Mouse (Mus musculus) liver, adult 2 months (tissue): ENCODE results near the gene Hba-a1. TPM values are rescaled to one million over a fixed set of nuclear protein-coding genes. Genes with fewer than 3 reads are reported as not detected.
"Not testable (repeated sequence)": the region's sequence is repeated elsewhere in the genome, so short reads cannot be mapped to it uniquely, and the experiment has no call there.

Source experiments
- DNase-seq: peaks from one replicate; pipeline ENCODE4 v3.0.0-alpha.2; 2011; ENCODE audit warnings: low read depth, low spot score; ENCODE audit errors: extremely low read depth
- H3K27ac ChIP-seq: fragments of 200-500 bp; replicated peaks from 2 replicates; pipeline ENCODE4 v1.5.1; 2012; ENCODE audit warnings: low read depth, mild to moderate bottlenecking, control low read depth, inconsistent platforms, low read length; ENCODE audit not compliant: insufficient read depth
- H3K27me3 ChIP-seq: fragments of 200-500 bp; 2 replicates; pipeline ENCODE4 v1.6.1; 2012; ENCODE audit warnings: mild to moderate bottlenecking, moderate library complexity, low read length, inconsistent platforms; ENCODE audit not compliant: control insufficient read depth, insufficient read depth
- H3K36me3 ChIP-seq: fragments of 200-500 bp; 2 replicates; pipeline ENCODE4 v1.6.1; 2012; ENCODE audit warnings: low read length, inconsistent platforms; ENCODE audit not compliant: control insufficient read depth, insufficient read depth
- H3K4me1 ChIP-seq: fragments of 200-500 bp; 2 replicates; pipeline ENCODE4 v1.6.1; 2011; ENCODE audit warnings: low read length; ENCODE audit not compliant: control insufficient read depth, insufficient read depth
- H3K4me3 ChIP-seq: fragments of 200-500 bp; 2 replicates; pipeline ENCODE4 v1.5.1; 2011; ENCODE audit warnings: low read depth, mild to moderate bottlenecking, control low read depth, low read length, moderate library complexity; ENCODE audit not compliant: insufficient read depth
- H3K79me2 ChIP-seq: fragments of 200-500 bp; 2 replicates; pipeline ENCODE4 v1.6.1; 2012; ENCODE audit warnings: inconsistent platforms, mild to moderate bottlenecking, low read length, moderate library complexity; ENCODE audit not compliant: control insufficient read depth, insufficient read depth
- H3K9ac ChIP-seq: fragments of 200-500 bp; 2 replicates; pipeline ENCODE4 v1.6.1; 2012; ENCODE audit warnings: low read depth, mild to moderate bottlenecking, control low read depth, inconsistent platforms, low read length
- CTCF ChIP-seq: fragments of 200-500 bp; IDR thresholded peaks from 2 replicates; pipeline ENCODE4 v1.5.1; 2011; ENCODE audit warnings: low read depth, low read length, control low read depth
- POLR2A ChIP-seq: fragments of 200-500 bp; IDR thresholded peaks from 2 replicates; pipeline ENCODE4 v1.6.1; 2011; ENCODE audit warnings: low read length, control low read depth; ENCODE audit not compliant: insufficient read depth; ENCODE audit errors: extremely low read depth
- whole genome bisulfite sequencing: fragments of 180-500 bp; shearing (Covaris S2); methylation state at CpG from one replicate; pipeline ENCODE4 v1.1.7; 2018; 5-methylcytosine and 5-hydroxymethylcytosine counted together
- polyA plus RNA-seq: library from polyadenylated mRNA; depleted of rRNA; stranded (reverse); fragments of >200 nt; gene quantifications from 2 replicates; pipeline ENCODE4 v1.2.3, GENCODE M21; 2012
- total RNA-seq: library from RNA; depleted of rRNA; stranded (reverse); fragments of >200 nt; gene quantifications from 2 replicates; pipeline ENCODE4 v1.2.3, GENCODE M21; 2014

Hba-a1 gene
- total and polyA plus RNA-seq, 2 experiments = 146 to 696 TPM

DNA sequence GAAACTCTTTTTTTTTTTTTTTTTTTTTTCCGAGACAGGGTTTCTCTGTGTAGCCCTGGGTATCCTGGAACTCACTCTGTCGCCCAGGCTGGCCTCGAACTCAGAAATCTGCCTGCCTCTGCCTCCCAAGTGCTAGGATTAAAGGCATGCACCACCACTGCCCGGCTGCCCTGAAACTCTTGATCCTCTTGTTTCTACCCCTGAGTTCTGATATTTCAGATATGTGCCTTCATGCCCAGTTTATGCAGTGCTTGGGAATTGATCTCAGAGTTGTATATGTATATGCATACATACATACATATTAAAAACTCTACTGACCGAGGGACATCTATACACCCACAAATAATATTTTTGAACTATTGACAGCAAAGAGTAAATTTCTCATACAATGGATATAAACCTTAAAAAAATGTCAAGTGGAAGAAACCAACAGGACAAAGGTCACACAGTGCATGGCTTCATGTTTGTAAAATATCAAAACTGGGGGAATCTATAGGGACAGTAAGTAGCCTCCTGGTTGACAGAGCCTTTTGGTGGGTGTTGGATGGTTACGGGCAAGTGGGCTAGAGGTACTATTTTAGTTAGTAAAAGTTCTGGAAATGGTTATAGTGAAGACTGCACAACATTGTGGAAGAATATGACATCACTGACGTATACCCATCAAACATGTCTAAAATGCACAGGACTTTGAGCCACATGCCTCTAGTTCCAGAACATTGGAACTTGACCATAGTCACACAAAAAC, 1.9 kb downstream of the Hba-a1 start:
- no peak overlapping the region for H3K9ac ChIP-seq
- no peaks in the 10 kb centered on the region for H3K36me3 ChIP-seq
- no peak overlapping the region for H3K4me3 ChIP-seq
- H3K79me2 ChIP-seq = no peaks in the 10 kb centered on the region
- WGBS = 76% methylated on average over 7 of the region's 7 CpGs
- TF ChIP-seq CTCF = no peak
- TF ChIP-seq POLR2A = no peak
- no peaks in the 10 kb centered on the region for H3K27me3 ChIP-seq
- no peaks in the 10 kb centered on the region for H3K4me1 ChIP-seq
- no peak overlapping the region for H3K27ac ChIP-seq
- DNase-seq = no peak

DNA sequence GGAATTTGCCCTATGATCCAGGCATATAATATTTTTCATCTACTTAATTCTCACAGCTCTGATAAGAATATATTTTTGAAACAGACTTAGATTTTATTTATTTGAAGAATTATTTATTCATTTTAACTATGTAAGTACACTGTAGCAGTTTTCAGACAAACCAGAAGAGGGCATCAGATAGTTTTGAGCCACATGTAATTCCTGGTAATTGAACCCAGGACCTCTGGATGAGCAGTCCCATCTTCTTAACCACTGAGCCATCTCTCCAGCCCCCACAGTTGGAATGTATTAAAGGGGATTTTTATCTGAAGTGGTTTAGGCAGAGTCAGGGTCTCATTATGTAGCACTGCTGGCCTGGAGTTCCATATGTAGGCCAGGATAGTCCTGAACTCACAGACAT, 2.6 kb downstream of the Hba-a1 start:
- not testable (repeated sequence) for H3K27me3 ChIP-seq, H3K36me3 ChIP-seq, H3K79me2 ChIP-seq, H3K4me3 ChIP-seq, H3K27ac ChIP-seq, H3K9ac ChIP-seq, H3K4me1 ChIP-seq, DNase-seq

DNA sequence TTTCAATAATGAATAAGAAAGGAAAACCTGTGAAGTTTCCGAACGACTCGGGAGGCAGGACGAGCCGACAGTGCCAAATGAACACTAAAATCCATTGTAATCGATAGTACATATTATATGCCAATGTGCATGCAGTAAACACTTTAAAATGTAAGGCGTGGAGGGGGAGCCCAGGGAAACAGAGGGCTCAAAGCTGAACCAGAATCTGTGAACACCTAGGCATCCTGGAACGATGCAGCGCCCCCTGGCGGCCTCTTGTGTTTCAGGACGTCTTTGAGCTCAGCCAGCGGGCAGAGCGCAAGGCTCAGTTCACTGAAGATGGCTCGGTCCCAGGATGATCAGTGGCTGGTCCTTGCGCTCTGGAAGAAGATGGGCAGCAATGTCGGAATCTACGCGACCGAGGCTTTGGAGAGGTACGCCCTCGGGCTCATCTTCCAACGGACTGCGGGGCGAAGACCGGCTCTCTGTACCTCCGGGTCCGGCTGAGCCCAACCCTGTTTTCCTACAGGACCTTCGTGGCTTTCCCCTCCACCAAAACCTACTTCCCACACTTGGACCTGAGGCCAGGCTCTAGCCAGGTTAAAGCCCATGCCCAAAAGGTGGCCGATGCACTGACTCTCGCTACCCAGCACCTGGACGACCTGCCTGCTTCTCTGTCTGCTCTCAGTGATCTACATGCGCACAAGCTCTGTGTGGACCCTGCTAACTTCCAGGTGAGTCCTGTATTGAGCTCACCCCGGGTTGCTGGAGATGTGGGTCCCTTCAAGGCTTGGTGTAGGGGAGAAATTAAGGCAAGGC, 3.6 kb downstream of the Hba-a1 start, which contains the start of gene Hbq1b:
Gene Hbq1b, plus strand, starts transcription at position 271 of the 798 bp plus-strand sequence.
- not testable (repeated sequence) for H3K4me3 ChIP-seq, H3K79me2 ChIP-seq, DNase-seq, H3K36me3 ChIP-seq, H3K9ac ChIP-seq, H3K27ac ChIP-seq, H3K27me3 ChIP-seq, H3K4me1 ChIP-seq
- 20% methylated on average over 31 of the region's 33 CpGs for WGBS
- peak; percentile 63 for TF ChIP-seq CTCF

DNA sequence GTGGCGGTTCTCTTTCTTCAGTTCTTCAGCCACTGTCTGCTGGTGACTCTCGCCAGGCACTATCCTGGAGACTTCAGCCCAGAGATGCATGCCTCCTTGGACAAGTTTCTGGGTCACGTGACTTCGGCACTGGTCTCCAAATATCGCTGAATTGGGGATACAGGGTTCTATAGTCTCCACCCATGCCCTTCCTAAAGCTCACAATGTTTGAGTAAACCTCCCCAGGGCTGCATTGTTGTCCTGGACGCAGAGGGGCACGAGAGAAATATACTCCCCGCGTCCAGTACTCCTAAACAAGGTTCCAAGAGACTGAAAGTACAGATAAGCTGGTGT, 4.1 kb downstream of the Hba-a1 start:
- Histone ChIP-seq H3K36me3 (no peaks in the 10 kb centered on the region), H3K4me3 (no peak overlapping the region), H3K27ac (no peak overlapping the region), H3K4me1 (no peaks in the 10 kb centered on the region), H3K27me3 (no peaks in the 10 kb centered on the region), H3K79me2 (no peaks in the 10 kb centered on the region), H3K9ac (no peak overlapping the region)
- 62% methylated on average over 9 of the region's 9 CpGs for WGBS
- no peak for TF ChIP-seq CTCF
- no peak for TF ChIP-seq POLR2A
- DNase-seq = no peak

DNA sequence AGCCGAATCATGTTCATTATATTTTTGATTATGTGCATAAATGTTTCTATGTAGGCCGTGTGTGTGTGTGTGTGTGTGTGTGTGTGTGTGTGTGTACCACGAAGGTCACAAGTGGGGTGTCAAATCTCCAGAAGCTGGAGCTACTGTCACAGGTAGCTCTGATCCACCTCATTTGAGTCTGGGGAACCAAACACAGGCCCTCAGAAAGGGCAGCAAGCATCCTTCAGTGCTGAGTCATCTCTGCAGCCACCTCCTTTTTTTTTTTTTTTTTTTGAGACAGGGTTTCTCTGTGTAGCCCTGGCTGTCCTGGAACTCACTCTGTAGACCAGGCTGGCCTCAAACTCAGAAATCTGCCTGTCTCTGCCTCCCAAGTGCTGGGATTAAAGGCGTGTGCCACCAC, 9.5 kb downstream of the Hba-a1 start:
- not testable (repeated sequence) for H3K36me3 ChIP-seq, H3K9ac ChIP-seq, H3K27me3 ChIP-seq, H3K79me2 ChIP-seq, H3K27ac ChIP-seq, H3K4me1 ChIP-seq, H3K4me3 ChIP-seq, DNase-seq
- WGBS = 85% methylated on average over 4 of the region's 4 CpGs

DNA sequence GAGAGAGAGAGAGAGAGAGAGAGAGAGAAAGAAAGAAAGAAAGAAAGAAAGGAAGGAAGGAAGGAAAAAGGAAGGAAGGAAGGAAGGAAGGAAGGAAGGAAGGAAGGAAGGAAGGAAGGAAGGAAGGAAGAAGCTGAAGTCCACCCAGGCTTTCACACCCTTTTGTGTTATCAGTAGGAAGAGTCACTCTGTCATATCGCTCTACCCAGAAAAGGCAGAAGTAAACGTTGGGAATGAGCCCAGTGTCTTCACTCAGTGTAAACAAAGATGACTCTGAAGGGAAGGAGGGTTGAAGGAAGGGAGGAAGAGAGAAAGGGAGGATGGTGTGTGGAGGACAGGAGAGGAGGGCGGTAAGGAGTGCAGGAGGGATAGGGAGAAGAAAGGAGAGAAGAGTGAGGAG, 10.2 kb downstream of the Hba-a1 start:
- not testable (repeated sequence) for H3K4me3 ChIP-seq, H3K4me1 ChIP-seq, DNase-seq, H3K27me3 ChIP-seq, H3K36me3 ChIP-seq, H3K79me2 ChIP-seq, H3K9ac ChIP-seq, H3K27ac ChIP-seq
- 50% methylated on average over 3 of the region's 3 CpGs for WGBS

DNA sequence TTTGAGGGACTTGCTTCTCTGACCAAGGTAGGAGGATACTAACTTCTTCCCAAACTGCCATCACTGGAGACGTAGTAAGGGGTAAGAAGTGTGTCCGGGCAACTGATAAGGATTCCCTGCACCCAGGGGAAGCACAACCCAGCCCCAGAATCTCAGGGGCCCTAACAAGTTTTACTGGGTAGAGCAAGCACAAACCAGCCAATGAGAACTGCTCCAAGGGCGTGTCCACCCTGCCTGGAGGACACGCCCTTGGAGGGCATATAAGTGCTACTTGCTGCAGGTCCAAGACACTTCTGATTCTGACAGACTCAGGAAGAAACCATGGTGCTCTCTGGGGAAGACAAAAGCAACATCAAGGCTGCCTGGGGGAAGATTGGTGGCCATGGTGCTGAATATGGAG, 12.9 kb downstream of the Hba-a1 start, which contains the start of gene Hba-a2:
Gene Hba-a2, plus strand, starts transcription at position 287 of the 400 bp plus-strand sequence.
- not testable (repeated sequence) for H3K27me3 ChIP-seq, H3K4me1 ChIP-seq, H3K27ac ChIP-seq, H3K4me3 ChIP-seq, DNase-seq, H3K79me2 ChIP-seq, H3K9ac ChIP-seq, H3K36me3 ChIP-seq
- WGBS = no CpG with 5 or more reads among the region's 4 CpGs

DNA sequence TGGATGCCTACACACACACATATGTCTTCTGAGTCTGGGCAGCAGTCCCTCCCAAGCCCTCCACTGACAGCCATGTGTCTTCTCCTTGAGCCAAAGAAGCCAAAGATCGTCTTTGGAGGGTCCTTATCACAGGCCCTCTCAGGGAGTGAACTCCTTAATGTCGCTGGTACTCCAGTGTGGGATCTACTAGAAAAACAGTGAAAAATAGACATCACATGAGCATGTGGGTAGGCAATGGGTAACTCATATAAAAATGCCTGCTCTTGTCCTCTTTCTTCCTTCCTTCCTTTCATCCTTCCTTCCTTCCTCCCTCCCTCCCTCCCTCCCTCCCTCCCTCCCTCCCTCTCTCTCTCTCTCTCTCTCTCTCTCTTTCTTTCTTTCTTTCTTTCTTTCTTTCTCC, 14.1 kb downstream of the Hba-a1 start:
- DNase-seq, H3K9ac ChIP-seq, H3K27ac ChIP-seq, H3K4me3 ChIP-seq, H3K27me3 ChIP-seq, H3K36me3 ChIP-seq, H3K79me2 ChIP-seq, H3K4me1 ChIP-seq: not testable (repeated sequence)
- WGBS = 29% methylated on average over 2 of the region's 2 CpGs
